Mouse (Mus musculus) bone marrow macrophage, adult 2 months (primary cell): ENCODE measurements at regions not wholly inside any gene's neighbourhood (a gene's known extent, or its start where the extent isn't known, plus 50 kb on each side); places are given as distances from the start of the nearest gene placed in this dataset.

Experiments
- H3K27ac ChIP-seq: 2 replicates; pipeline ENCODE4 v1.5.1; 2012; ENCODE audit warnings: low read depth, low read length; ENCODE audit not compliant: insufficient read depth
- H3K4me1 ChIP-seq: 2 replicates; pipeline ENCODE4 v1.6.1; 2012; ENCODE audit warnings: low read length; ENCODE audit not compliant: control insufficient read depth, insufficient read depth
- H3K4me3 ChIP-seq: 2 replicates; pipeline ENCODE4 v1.5.1; 2012; ENCODE audit warnings: mild to moderate bottlenecking, low read length, moderate library complexity; ENCODE audit not compliant: insufficient read depth
- CTCF ChIP-seq: IDR thresholded peaks from 2 replicates; pipeline ENCODE4 v1.5.1; 2012; ENCODE audit warnings: low read depth, mild to moderate bottlenecking, low read length, moderate library complexity
- POLR2A ChIP-seq: IDR thresholded peaks from 2 replicates; pipeline ENCODE4 v1.6.1; 2012; ENCODE audit warnings: mild to moderate bottlenecking, low read depth, low read length, borderline replicate concordance

DNA sequence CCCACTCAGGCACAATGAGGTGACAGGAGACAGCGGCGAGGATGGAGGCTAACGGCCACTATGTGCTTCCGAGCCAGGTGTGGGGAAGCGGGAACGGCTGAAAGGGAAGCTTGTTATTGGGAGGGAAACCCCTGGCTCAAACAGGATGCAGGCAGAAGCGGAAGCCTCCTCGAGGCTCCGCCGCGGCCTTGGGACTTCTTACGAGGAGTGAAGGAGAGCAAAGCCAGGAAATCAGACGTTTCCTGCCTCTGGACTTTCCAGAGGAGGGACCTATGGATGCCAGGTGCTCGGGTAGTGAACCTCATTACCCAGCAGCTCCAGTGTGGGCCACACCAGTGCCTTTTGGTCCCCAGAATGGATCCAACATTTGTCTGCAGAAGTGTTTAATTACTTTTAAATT lies 449.6 kb downstream of the Med13l start:
- Histone ChIP-seq H3K27ac (no peak overlapping the region), H3K4me3 (no peak overlapping the region), H3K4me1 (no peaks in the 10 kb centered on the region)
- TF ChIP-seq POLR2A (no peak), CTCF (no peak)

DNA sequence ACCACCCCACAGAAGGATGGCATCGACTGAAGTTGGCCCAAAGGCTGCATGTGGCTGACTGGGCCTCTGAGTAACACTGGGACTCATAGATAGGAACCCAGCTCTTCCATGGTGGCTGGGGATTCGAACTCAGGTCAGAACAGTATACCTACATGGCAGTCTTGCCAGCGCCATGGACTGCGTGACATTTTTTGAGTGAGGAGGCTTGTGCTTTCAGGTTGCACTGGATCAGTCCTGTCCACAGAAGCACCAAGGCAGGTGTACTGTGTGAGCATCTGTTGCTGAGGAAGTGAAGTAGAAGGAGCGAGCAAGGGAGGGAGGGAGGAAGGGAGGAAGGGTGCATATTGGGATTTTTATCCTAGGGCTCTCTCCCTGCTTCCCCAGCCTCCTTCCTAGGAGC lies 454.7 kb downstream of the Med13l start:
- no peak overlapping the region for H3K27ac ChIP-seq
- H3K4me3 ChIP-seq: no peak overlapping the region
- TF ChIP-seq POLR2A (no peak), CTCF (no peak)
- no peaks in the 10 kb centered on the region for H3K4me1 ChIP-seq

GRCm38 (mm10) chr5:119015606-119016255 lies 455.3 kb downstream of the Med13l start:
- no peak for TF ChIP-seq POLR2A
- TF ChIP-seq CTCF: no peak
- H3K27ac ChIP-seq: no peak overlapping the region
- H3K4me1 ChIP-seq: no peaks in the 10 kb centered on the region
- H3K4me3 ChIP-seq: no peak overlapping the region

GRCm38 (mm10) chr5:119016420-119016819 lies 455.9 kb downstream of the Med13l start:
- TF ChIP-seq POLR2A: no peak

DNA sequence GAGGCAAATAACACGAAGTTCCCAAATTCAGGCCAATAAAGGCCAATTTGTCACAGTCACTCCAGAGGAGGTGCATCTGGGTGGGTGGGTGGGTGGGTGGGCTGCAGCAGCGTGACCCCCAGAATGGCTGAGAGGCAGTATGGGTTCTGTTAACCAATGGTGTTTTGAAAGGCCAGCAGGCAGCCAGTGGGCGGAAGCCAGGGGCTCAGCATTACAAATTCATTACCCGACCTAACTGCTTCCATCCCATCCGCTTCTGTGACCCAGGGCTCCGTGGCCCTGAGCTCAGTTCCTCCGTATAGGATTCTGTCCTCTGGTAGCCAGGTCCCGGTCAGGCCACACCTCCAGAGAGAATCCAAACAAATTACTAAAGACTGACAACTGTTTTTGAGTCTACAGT lies 463.5 kb downstream of the Med13l start:
- Histone ChIP-seq H3K27ac (no peak overlapping the region), H3K4me3 (no peak overlapping the region), H3K4me1 (no peaks in the 10 kb centered on the region)
- TF ChIP-seq POLR2A: no peak
- TF ChIP-seq CTCF: no peak

More at GRCm38 (mm10) chr5:119016420-119016819, 455.9 kb downstream of the Med13l start:
- H3K4me3 ChIP-seq: no peak overlapping the region
- H3K4me1 ChIP-seq: no peaks in the 10 kb centered on the region
- no peak overlapping the region for H3K27ac ChIP-seq

DNA sequence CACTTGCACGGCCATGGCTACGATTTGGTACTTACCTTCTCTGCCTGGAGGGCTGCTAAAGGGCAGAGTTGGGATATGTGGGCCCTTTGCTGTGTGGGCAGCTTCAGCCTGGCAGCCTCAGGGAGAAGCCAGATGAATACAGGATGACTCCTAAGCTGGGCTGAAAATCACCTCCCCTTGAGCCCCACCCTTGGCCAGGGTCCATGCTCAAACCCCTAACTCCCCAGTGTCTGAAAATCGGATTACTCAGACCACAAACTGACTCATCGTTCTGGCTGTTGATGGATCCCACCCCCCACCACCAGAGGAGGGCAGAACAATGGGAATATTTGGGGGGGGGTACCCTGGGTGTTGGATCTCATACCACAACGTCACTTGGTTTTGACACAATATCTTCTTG lies 471.6 kb downstream of the Med13l start:
- Histone ChIP-seq H3K27ac (no peak overlapping the region), H3K4me1 (no peaks in the 10 kb centered on the region), H3K4me3 (no peak overlapping the region)
- TF ChIP-seq CTCF (no peak), POLR2A (no peak)

- no peaks in the 10 kb centered on the region for H3K4me1 ChIP-seq
- TF ChIP-seq CTCF: no peak
- TF ChIP-seq POLR2A: no peak
- no peak overlapping the region for H3K27ac ChIP-seq
- H3K4me3 ChIP-seq: no peak overlapping the region
Observed at GRCm38 (mm10) chr5:119044548-119044947, 484.1 kb downstream of the Med13l start.

DNA sequence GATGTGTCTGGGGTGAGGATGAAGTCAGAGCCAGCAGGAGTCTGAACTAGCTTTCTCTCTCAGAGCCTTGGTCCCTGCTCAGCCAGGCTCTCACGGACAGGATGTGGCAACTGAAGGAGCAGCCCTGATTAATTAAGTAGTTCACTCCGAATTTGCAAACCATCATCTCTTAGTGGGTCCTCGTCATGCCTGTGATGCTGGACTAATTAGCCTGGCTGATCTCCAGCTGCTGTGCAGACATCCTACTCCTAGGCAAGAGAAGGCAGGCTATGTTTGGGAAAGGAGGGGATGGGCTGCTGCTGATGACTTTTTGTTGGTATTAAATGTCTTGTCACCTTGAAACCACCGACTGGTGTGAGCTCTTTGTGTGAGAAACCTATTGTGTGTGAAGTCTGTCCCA lies 487.1 kb downstream of the Med13l start:
- Histone ChIP-seq H3K4me3 (no peak overlapping the region), H3K4me1 (no peaks in the 10 kb centered on the region), H3K27ac (no peak overlapping the region)
- no peak for TF ChIP-seq CTCF
- no peak for TF ChIP-seq POLR2A

- no peak for TF ChIP-seq CTCF
- no peak for TF ChIP-seq POLR2A
Observed at GRCm38 (mm10) chr5:119052354-119052996, 492.0 kb downstream of the Med13l start.

GRCm38 (mm10) chr5:119053738-119054137 lies 493.3 kb downstream of the Med13l start:
- Histone ChIP-seq H3K4me3 (no peak overlapping the region), H3K27ac (no peak overlapping the region), H3K4me1 (no peaks in the 10 kb centered on the region)
- TF ChIP-seq POLR2A: no peak
- TF ChIP-seq CTCF: no peak

More at GRCm38 (mm10) chr5:119052354-119052996, 492.0 kb downstream of the Med13l start:
- Histone ChIP-seq H3K4me1 (no peaks in the 10 kb centered on the region), H3K27ac (no peak overlapping the region), H3K4me3 (no peak overlapping the region)

DNA sequence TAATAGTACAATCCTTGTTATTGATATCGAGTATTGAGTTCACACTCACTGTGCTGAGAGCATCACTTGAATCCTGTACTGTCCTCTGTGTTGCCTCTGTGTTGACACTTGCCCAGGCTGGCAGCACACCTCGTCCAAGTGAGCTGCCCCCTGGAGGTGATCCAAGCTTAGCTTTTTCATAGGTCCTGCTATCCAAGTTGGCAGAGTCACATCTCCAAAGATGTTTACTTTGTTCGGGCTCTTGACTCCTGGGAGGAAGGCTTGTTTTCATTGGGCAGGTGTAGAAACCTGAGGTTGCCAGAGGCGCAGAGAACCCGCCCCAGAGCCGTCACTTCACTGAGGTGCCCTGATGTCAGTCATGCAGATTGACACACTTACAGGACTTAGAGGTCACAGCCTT lies 493.9 kb downstream of the Med13l start:
- Histone ChIP-seq H3K4me3 (no peak overlapping the region), H3K4me1 (no peaks in the 10 kb centered on the region), H3K27ac (no peak overlapping the region)
- TF ChIP-seq CTCF: no peak
- TF ChIP-seq POLR2A: no peak
